Mouse (Mus musculus): Measurements from ENCODE around the gene Slc16a6. TPM values are rescaled to one million over a fixed set of nuclear protein-coding genes. Genes with fewer than 3 reads are reported as not detected.

The Slc16a6 gene
- total and polyA plus RNA-seq, 2 experiments: 1.4 to 2.2 TPM

DNA sequence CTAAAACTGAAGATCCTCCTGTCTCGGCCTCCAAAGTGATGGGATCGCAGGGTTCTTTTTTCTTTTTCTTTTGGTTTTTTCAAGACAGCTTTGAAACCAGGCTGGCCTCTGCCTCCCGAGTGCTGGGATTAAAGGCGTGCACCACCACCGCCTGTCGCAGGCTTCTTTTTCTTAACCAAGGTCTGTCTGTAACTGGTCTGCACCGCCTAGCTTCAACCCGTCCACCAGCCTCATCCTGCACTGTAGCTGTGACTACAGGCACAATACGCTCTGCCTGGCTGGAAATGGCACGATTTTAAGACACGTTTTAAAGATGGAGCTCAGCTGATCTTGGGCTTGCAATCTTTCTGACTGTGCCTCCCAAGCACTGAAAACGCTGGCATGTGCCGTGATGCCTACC, 1.4 kb upstream of the Slc16a6 start:
- no peak for DNase-seq (ENCODE audit: extremely low read depth, low read depth, low spot score)
- no peaks in the 10 kb centered on the region for H3K36me3 ChIP-seq (ENCODE audit: control insufficient read depth, insufficient read depth, low read length)
- no peak for TF ChIP-seq POLR2A (IDR thresholded peaks at IDR 0.05; ENCODE audit: extremely low read depth, insufficient read depth, low read length)
- TF ChIP-seq CTCF (IDR thresholded peaks at IDR 0.05; ENCODE audit: low read depth, low read length): no peak
- no peak overlapping the region for H3K9ac ChIP-seq (ENCODE audit: low read depth, low read length)
- H3K27me3 ChIP-seq (ENCODE audit: control insufficient read depth, insufficient read depth, low read length): no peaks in the 10 kb centered on the region
- peaks cover 7% of the 10 kb centered on the region for H3K79me2 ChIP-seq (ENCODE audit: control insufficient read depth, insufficient read depth, low read length)
- H3K4me3 ChIP-seq (ENCODE audit: insufficient read depth, low read depth, low read length): no peak overlapping the region
- H3K27ac ChIP-seq (replicated peaks; ENCODE audit: insufficient read depth, low read depth, low read length): no peak overlapping the region
- H3K4me1 ChIP-seq (ENCODE audit: control insufficient read depth, insufficient read depth, low read length): peaks cover 12% of the 10 kb centered on the region
- 82% methylated on average over 13 of the region's 13 CpGs for WGBS

DNA sequence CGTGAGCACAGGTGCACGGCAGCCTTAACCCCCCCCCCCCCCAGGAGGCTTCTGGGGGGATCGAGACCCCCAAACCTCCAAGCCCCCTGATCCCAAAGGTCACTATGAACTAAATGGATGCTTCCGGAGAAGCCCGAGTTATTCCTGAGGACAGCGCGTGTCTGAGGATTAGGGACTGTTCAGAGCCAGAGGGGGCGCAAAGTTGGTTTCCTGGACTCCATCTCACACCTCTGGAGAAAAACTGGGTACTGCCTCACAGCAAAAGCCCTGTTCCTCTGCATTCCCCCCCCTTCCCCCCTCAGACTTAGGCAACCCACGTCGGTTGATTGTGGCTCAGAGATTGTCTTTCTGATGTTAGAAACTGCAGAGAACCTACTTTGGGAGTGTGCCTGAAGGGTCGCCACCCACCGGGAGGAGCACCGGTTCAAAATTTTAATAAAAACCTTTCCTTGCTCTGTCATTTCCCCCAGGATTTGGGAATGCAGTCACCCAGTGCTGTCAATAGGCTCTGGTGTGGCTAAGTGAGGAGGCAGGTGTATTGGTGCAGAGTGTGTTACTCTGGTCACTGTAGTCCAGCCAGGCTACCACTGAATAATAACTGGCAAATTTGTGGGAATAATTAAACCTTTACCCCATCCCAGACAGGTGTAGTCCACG, 816 bp upstream of the Slc16a6 start:
- Histone ChIP-seq H3K4me3 (ENCODE audit: insufficient read depth, low read depth, low read length) (peak overlapping the region; percentile 96; the same call in 1 of the 2 replicates), H3K27ac (replicated peaks; ENCODE audit: insufficient read depth, low read depth, low read length) (no peak overlapping the region), H3K27me3 (ENCODE audit: control insufficient read depth, insufficient read depth, low read length) (no peaks in the 10 kb centered on the region), H3K9ac (ENCODE audit: low read depth, low read length) (no peak overlapping the region), H3K36me3 (ENCODE audit: control insufficient read depth, insufficient read depth, low read length) (no peaks in the 10 kb centered on the region), H3K4me1 (ENCODE audit: control insufficient read depth, insufficient read depth, low read length) (peaks cover 12% of the 10 kb centered on the region), H3K79me2 (ENCODE audit: control insufficient read depth, insufficient read depth, low read length) (peaks cover 12% of the 10 kb centered on the region)
- TF ChIP-seq POLR2A (IDR thresholded peaks at IDR 0.05; ENCODE audit: extremely low read depth, insufficient read depth, low read length) (no peak), CTCF (IDR thresholded peaks at IDR 0.05; ENCODE audit: low read depth, low read length) (no peak)
- WGBS: 20% methylated on average over 14 of the region's 14 CpGs
- no peak for DNase-seq (ENCODE audit: extremely low read depth, low read depth, low spot score)

DNA sequence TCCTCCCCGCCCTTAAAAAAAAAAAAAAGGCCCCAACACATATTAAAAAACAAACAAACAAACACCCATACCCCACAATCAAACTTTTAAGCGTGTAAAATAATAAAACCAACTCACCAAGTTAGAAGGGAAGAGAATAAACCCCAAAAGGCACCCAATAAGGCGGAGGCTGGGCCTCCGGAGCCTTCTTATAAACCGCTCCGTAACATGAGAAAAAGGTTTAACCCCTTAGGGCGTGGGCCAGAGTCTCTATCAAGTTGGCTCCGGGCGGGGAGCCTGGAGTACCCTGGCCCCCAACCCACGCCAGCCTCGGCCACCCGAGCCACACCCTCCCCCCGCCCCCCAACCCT, 602 bp downstream of the Slc16a6 start:
- peak overlapping the region; percentile 96 for H3K4me3 ChIP-seq (ENCODE audit: insufficient read depth, low read depth, low read length)
- peaks cover 10% of the 10 kb centered on the region; the same call in 1 of the 2 replicates for H3K4me1 ChIP-seq (ENCODE audit: control insufficient read depth, insufficient read depth, low read length)
- under 1% methylated on average over 13 of the region's 13 CpGs for WGBS
- no peak for DNase-seq (ENCODE audit: extremely low read depth, low read depth, low spot score)
- no peak overlapping the region; the same call in 1 of the 2 replicates for H3K27ac ChIP-seq (replicated peaks; ENCODE audit: insufficient read depth, low read depth, low read length)
- H3K9ac ChIP-seq (ENCODE audit: low read depth, low read length): peak overlapping the region; percentile 96
- H3K36me3 ChIP-seq (ENCODE audit: control insufficient read depth, insufficient read depth, low read length): no peaks in the 10 kb centered on the region
- TF ChIP-seq POLR2A (IDR thresholded peaks at IDR 0.05; ENCODE audit: extremely low read depth, insufficient read depth, low read length) (no peak), CTCF (IDR thresholded peaks at IDR 0.05; ENCODE audit: low read depth, low read length) (no peak)
- H3K27me3 ChIP-seq (ENCODE audit: control insufficient read depth, insufficient read depth, low read length): no peaks in the 10 kb centered on the region
- peaks cover 8% of the 10 kb centered on the region; the same call in 1 of the 2 replicates for H3K79me2 ChIP-seq (ENCODE audit: control insufficient read depth, insufficient read depth, low read length)

DNA sequence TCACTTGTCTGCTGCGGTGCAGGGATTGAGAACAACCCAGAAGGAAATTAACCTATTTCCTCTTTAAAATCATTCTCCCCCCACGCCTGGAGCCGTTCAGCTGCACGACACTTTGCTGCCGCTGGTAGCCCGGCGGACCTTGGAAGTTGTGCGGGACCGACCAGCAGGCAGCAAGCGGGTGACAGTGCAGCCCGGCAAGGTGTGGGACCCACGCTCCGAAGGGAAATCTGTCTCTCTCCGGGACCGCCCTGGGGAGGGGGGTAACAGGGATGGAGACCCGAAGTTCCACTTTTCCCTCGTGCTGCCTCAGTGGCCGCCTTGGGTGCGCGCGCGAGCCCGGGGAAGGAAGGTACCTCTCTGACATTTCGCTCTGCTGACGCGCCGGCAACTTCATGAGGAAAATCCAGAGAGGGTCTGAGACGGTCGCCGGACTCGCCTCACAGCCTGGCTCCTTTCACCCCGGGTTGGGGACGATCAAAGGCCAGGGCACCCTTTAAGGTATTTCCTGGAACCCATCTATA, 1.2 kb downstream of the Slc16a6 start:
- peaks cover 8% of the 10 kb centered on the region; the same call in 1 of the 2 replicates for H3K79me2 ChIP-seq (ENCODE audit: control insufficient read depth, insufficient read depth, low read length)
- WGBS: under 1% methylated on average over 33 of the region's 33 CpGs
- no peak overlapping the region; the same call in 1 of the 2 replicates for H3K27ac ChIP-seq (replicated peaks; ENCODE audit: insufficient read depth, low read depth, low read length)
- no peak for DNase-seq (ENCODE audit: extremely low read depth, low read depth, low spot score)
- peak overlapping the region; percentile 68 for H3K9ac ChIP-seq (ENCODE audit: low read depth, low read length)
- H3K36me3 ChIP-seq (ENCODE audit: control insufficient read depth, insufficient read depth, low read length): no peaks in the 10 kb centered on the region
- peaks cover 6% of the 10 kb centered on the region; the same call in 1 of the 2 replicates for H3K4me1 ChIP-seq (ENCODE audit: control insufficient read depth, insufficient read depth, low read length)
- H3K27me3 ChIP-seq (ENCODE audit: control insufficient read depth, insufficient read depth, low read length): no peaks in the 10 kb centered on the region
- TF ChIP-seq CTCF (IDR thresholded peaks at IDR 0.05; ENCODE audit: low read depth, low read length) (no peak), POLR2A (IDR thresholded peaks at IDR 0.05; ENCODE audit: extremely low read depth, insufficient read depth, low read length) (no peak)
- H3K4me3 ChIP-seq (ENCODE audit: insufficient read depth, low read depth, low read length): peak overlapping the region; percentile 60

DNA sequence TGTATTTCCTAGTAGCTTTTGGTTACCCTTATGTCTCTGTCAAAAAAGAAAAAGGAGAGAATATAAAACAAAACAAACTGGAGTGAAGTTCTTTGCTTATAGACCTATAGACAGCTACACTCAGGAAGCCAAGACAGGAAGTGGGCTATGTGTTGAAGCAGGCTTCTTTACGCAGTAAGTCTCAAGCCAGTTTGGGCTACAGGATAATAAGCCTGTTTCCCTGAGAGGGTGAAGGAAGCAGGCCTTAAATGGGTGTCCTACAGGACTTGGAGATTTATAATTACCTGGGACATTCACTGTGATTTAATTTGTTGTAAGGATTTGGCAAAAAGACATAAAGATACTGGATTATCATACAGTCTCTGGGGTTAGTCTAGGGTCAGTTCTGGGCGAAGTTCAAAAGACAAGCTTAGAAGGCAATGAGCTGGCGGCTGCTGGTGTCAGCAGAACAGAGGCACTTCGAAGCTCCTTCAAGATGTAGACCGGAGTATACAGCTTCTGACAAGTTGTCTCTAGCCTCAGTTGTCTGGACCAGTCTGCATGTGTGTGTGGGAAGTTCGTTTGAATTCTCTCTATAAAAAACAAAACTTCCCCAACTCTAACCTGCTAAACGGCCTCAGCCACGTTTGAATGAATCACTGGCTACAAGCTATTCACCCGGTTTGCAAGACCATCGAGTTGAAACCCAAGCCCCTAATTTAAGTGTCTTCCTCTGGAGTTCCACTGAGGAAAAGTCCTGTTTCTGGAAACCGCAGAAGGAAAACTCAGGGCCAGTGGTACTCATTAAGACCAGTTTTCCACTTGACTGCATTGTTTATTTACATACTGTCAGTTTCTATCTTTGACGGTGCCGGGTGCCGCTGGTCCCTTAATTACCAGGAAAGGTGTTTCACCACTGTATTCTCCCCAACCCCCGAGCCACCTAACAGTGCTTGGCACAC, 2.2 kb downstream of the Slc16a6 start:
- 38% methylated on average over 15 of the region's 15 CpGs for WGBS
- no peak overlapping the region for H3K4me3 ChIP-seq (ENCODE audit: insufficient read depth, low read depth, low read length)
- TF ChIP-seq POLR2A (IDR thresholded peaks at IDR 0.05; ENCODE audit: extremely low read depth, insufficient read depth, low read length) (no peak), CTCF (IDR thresholded peaks at IDR 0.05; ENCODE audit: low read depth, low read length) (no peak)
- H3K9ac ChIP-seq (ENCODE audit: low read depth, low read length): peak overlapping the region; percentile 46; the same call in 1 of the 2 replicates
- DNase-seq (ENCODE audit: extremely low read depth, low read depth, low spot score): no peak
- no peaks in the 10 kb centered on the region for H3K36me3 ChIP-seq (ENCODE audit: control insufficient read depth, insufficient read depth, low read length)
- H3K27ac ChIP-seq (replicated peaks; ENCODE audit: insufficient read depth, low read depth, low read length): no peak overlapping the region
- peaks cover 4% of the 10 kb centered on the region; the same call in 1 of the 2 replicates for H3K4me1 ChIP-seq (ENCODE audit: control insufficient read depth, insufficient read depth, low read length)
- no peaks in the 10 kb centered on the region for H3K27me3 ChIP-seq (ENCODE audit: control insufficient read depth, insufficient read depth, low read length)
- peaks cover 8% of the 10 kb centered on the region; the same call in 1 of the 2 replicates for H3K79me2 ChIP-seq (ENCODE audit: control insufficient read depth, insufficient read depth, low read length)

Measured in liver, adult 2 months (tissue).